Mouse (Mus musculus): ENCODE measurements at regions not wholly inside any gene's neighbourhood (a gene's known extent, or its start where the extent isn't known, plus 50 kb on each side); places are given as distances from the start of the nearest gene placed in this dataset.
A peak's percentile ranks its signal among the peaks of the same experiment; 100 is the strongest.
"Not testable (repeated sequence)": the region's sequence is repeated elsewhere in the genome, so short reads cannot be mapped to it uniquely, and the experiment has no call there.

DNA sequence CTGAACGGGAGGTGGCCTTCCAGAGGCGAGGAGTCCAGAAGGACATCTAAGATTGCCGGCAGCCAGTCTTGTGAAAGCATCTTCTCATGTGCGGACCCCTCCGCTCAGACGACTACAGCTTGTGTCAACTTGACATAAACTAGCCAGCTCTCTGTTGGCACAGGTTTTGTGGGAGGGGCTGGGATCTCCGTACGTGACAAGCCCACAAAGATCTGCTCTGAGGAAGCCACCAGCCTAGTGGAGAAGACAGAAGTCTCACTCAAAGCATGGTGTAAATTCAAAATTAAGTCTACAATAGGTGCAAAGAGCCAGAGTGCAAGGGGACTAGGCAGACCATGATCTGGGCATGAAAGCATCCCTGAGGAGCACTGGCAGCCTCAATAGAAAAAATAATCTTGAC is 128.4 kb upstream of the Slc38a2 start:
- DNase-seq (ENCODE audit: low read depth, low spot score), result no peak

DNA sequence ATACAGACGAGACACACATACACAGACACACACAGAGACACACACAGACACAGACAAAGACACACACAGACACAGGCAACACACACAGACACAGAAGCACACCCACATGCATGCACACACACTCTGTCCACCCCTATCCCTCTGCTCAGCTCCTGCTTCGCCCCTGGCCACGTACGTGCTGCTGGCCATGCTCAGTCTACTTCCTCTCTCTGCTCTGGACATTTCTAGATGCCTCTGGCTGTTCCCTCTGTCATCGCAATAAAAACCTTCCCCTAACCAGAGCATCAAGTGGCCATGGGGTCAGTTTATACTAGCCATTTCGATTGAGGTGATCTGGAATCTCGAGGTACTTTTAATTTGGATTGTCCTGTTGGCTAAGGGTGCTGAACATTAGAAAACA is 118.9 kb upstream of the Slc38a2 start:
- DNase-seq (ENCODE audit: low read depth, low spot score), result peak; percentile 10

DNA sequence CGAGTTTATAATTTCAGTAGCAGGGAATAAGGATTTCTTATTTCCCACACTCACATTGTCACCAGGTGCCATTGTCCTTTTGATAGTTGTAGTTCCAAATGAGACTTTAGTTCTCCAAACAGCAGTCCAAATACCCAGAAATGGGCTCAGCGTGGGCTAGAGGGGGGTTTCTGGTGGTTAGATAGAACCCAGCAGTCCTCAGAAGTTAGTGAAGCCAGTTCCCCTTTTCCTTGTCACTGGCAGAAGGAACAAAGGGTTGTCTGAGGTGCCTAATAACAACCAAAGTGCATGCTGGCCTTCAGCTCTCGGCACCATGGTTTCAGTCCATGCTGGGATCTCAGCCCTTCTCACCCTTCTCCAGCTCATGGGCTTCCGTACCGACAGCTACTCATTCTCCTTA is 118.1 kb upstream of the Slc38a2 start:
- no peak for DNase-seq (ENCODE audit: low read depth, low spot score)

DNA sequence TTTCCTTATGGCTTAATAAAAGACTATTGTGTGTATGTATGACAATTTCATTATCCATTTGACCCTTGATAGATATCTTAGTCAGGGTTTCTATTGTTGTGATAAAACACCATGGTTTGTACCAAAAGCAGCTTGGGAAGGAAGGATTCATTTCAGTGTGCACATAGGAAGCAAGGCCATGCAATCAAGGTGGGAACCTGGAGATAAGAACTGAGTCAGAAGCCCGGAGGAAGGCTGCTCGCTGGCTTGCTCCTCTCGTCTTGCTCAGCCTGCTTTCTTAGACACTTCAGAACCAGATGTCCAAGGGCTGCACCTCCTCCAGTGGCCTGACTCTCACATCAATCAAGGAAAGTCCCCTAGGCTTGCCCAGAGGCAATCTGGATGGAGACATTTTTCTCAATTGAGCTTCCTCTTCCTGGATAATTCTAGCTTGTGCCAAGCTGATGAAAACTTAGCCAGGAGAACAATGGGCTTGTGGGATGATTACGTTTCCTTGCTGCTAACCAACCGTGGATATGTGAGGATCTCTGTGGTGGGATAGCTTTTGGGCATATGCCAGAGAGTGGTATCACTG is 117.6 kb upstream of the Slc38a2 start:
- no peak for DNase-seq (ENCODE audit: low read depth, low spot score)

DNA sequence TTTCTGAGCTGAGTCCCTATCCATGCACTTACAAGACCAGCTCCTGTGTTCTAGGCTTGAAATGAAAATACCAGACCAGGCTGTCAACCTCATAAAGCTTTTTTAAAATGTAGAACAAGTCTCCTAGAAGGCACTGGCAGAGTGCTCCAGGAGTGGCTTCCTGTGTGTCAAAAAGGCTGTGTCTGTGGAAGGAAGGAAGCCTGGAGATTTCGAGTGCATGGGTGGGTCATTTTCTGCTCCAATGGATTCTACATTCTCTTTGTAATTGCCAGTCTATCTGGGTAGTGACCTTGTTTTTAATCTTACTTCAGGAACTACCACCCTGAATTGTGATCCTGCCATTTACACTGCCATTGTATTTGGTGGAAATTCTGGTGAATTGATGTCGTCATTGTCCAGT is 113.9 kb upstream of the Slc38a2 start:
- no peak for DNase-seq (ENCODE audit: low read depth, low spot score)

DNA sequence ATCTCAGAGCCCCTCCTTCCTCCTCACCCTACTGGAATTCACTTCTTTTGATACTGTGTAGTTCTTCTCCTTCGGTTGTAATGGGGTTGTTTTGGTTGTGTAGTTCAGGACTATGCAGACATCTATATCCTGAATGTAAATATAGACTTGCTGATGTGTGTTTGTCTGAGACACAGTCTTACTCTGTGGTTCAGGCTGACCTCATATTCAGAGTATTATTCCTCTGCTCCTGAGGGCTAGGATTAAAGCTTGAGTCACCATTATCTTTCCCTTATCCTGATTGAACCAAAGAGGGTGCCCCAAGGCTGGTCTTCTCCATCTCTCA is 103.2 kb upstream of the Slc38a2 start:
- DNase-seq (ENCODE audit: low read depth, low spot score), result no peak

DNA sequence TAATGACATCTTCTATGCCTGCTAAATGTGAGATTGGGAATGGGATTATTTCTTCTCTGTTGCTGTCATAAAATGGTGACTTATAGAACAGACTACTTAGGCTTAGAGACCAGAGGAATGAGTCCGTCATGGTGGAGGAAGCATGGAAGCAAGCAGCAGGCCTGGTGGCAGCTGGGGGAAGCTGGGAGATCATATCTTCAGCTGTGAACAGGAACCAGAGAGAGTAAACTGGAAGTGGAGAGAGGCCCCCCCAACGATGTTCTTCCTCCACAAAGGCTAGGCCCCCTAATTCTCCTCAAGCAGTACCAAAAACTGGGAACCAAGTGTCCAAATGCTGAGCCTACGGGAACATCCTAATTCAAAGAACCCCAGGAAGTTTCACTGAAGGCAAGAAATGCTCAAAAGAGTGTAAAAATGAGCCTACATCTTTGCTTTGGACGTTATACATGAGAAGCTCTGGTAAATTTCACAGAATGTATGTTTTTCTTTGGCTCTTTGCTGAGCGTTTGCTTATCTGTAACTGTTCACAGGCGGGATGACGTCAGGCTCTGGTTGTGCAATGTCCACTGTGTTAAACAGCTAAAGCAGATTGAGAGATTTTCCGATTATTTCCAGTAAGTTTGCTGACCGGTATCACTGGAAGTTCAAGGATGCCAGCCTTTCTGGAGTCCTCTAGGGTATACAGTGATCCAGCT is 102.7 kb upstream of the Slc38a2 start:
- no peak for DNase-seq (ENCODE audit: low read depth, low spot score)

DNA sequence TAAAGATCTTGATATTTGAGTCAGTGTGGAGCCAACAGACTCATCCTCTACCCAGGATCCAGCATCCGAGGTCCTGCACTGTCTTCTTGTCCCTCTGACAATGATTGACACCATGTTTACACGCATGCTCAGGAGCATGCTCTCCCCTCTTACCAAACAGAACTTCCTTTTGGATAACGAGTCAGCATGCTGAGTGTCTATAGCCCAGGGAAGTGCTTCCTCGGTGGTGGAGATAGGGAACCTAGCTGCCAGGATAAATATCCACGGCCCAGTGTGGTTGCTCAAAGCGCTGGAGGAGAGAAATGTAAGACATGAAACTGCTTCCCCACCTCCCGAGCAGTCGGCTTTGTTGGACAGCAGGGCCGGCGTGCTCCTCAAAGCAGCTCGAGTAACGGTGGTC is 99.7 kb upstream of the Slc38a2 start:
- DNase-seq (ENCODE audit: low read depth, low spot score), result no peak

DNA sequence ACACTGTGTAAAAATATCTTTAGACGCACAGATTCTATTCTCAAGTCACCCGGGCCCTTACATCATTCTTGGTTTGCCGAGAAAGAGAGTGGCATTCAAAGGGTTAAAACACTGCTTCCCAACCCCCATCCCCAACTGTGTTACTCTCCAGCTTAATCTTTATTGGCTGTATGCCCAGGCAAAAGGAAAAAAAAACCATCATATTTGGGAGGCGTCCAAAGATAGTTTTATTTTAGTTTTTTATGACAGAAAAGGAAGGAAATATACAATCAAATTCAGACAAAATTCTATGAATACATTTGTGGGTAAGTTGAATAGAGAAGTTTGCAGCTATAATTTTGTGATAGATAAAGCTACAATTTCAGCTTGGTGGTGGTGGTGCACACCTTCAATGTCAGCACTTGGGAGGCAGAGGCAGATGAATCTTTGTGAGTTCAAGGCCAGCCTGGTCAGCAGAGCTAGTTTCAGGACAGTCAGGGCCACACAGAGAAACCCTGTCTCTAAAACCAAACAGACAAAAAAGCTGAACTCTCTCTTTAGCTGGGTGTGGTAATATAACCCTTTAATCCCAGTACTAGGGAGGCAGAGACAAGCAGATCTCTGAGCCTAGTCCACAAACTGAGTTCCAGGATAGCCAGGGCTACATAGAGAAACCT is 98.2 kb upstream of the Slc38a2 start:
- no peak for DNase-seq (ENCODE audit: low read depth, low spot score)

DNA sequence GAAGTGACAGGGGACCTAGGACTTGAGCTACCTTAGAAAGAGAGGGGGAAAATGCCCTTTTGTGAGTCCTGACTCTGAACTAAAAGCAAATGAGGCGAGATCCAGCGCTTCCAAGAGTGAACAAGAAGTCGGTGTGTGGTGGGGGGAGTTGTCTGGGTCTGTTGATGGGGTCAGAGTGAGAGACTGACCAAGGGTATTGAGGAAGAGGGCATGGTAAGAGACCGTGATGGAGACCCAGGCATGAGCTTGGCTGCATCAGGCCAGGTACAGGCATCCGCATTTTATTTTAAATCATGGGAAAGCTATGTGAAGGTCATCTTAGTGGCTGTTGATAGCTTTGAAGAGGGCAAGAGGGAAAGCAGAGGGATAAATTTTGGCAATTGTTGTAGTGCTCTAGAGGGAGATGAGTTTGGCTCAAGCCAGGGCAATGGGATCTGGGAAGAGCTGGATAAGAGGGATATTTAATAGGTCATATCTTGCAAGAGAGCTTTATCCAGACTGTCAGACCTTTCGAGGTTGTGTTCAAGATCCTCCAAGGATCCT is 94.7 kb upstream of the Slc38a2 start:
- DNase-seq (ENCODE audit: low read depth, low spot score), result no peak

DNA sequence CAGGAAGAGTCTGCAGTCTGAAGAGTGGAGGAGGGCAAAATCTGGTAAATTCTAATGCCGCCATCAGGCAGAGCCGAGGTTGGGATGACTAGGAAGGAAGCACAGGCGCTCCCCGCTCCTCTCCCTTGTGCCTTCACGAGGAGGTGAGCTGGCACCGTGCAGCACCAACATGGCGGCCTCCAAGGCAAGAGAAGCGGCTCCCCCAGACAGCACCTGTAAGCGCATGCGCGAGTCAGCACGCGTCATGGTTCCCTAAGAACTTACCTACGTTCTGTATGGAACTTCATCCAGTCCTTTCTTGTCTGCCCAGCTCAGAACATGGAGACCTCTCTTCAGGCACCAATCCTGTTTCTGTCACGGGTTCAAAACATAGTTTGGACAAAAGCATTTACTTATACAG is 93.7 kb upstream of the Slc38a2 start:
- no peak for DNase-seq (ENCODE audit: low read depth, low spot score)

DNA sequence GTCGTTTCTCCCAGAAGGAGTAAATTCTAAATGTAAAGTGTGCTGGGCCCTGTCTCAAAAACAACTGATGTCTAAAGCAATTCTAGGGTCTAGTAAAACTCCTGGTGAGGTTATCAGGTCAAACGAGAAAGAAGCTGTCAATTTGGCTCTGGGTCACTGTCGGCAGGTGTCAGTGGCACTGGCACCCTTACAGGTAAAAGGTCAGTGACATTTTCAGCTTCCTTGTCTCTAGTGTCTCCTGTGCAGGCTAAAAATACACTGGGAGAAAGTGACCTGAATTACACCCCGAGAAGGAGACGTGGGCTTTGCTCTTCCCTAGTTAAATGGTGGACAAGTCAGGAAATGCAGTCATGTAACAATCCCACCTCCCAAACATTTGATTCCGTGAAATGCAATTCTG is 91.8 kb upstream of the Slc38a2 start:
- no peak for DNase-seq (ENCODE audit: low read depth, low spot score)

DNA sequence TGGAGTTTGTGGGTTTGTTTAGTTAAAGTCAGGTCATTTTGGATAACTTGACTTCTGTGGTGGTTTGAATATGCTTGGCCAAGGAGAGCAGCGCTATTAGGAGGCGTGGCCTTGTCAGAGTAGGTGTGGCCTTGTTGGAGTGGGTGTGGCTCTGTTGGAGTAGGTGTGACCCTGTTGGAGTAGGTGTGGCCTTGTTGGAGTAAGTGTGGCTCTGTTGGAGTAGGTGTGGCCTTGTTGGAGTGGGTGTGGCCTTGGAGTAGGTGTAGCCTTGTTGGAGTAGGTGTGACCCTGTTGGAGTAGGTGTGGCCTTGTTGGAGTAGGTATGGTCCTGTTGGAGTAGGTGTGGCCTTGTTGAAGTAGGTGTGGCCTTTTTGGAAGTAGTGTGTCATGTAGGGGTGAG is 88.4 kb upstream of the Slc38a2 start:
- not testable (repeated sequence) for DNase-seq (ENCODE audit: low read depth, low spot score)

DNA sequence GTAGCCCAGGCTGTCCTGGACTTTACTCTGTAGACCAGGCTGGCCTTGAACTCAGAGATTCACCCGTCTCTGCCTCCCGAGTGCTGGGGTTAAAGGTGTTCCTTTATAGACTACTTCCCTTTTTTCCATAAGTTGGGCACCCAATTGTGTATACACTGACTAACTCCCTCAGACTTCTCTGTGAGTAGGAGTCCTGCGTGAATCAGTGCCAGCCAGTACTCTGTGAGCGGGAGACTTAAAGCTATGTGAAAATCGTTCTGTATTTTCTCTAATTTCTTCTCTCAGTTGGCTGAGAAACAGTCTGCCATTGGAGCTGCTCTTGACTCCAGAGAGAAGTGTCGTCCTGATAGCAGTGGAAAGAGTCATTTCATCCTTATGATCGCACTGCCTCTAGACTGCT is 85.0 kb upstream of the Slc38a2 start:
- no peak for DNase-seq (ENCODE audit: low read depth, low spot score)

DNA sequence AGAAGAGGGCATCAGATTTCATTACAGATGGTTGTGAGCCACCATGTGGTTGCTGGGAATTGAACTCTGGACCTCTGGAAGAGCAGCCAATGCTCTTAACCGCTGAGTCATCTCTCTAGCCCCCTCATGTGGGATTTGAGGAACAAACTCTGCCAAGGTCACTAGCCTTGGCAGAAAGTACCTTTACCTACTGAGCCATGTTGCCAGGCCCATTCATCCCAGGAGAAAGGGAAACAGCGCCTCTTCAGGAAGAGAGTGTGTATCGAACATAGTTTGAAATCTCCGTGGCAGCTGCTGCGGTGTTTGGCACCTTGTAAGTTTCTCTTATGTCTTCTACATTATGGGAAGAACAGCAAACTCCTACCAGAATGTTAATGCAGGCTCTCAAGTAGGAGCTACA is 82.0 kb upstream of the Slc38a2 start:
- DNase-seq (ENCODE audit: low read depth, low spot score), result no peak

DNA sequence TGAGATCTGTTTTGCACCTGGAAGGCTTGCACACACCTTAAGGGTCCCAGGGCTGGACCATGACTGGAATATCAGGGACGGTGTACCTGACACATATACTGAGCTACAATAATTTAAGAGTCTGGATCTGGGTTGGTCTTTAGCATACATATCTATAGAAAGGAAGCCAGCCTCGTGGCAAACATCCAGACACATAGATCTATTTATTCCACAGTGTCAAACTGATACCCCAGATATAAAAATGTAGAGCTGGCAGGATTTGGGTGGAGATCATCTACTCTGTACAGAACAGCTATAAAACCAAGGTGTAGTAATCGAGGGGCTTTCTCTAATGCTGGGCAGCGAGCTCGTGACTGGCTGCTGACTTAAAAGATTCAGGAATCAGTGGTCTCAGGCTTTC is 81.1 kb upstream of the Slc38a2 start:
- DNase-seq (ENCODE audit: low read depth, low spot score), result no peak

DNA sequence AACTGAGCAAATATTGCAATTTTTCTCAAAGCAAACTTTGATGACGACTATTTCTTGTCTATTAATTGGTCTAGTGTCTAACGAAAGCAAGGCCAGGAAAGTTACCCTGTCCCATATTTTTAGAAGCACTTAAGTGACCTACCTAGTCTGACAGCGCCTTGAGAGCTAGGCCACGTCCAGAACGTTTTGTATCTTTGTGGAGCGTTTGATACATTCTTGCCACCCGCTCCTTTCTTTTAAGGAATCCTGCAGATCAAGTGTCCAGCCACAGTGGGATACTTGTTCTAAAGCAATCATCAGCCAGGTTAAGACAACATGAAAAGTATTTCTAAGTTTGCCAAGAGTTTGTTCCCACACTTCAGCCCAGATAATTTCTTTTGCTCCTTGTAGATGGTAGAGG is 79.8 kb upstream of the Slc38a2 start:
- DNase-seq (ENCODE audit: low read depth, low spot score), result no peak

DNA sequence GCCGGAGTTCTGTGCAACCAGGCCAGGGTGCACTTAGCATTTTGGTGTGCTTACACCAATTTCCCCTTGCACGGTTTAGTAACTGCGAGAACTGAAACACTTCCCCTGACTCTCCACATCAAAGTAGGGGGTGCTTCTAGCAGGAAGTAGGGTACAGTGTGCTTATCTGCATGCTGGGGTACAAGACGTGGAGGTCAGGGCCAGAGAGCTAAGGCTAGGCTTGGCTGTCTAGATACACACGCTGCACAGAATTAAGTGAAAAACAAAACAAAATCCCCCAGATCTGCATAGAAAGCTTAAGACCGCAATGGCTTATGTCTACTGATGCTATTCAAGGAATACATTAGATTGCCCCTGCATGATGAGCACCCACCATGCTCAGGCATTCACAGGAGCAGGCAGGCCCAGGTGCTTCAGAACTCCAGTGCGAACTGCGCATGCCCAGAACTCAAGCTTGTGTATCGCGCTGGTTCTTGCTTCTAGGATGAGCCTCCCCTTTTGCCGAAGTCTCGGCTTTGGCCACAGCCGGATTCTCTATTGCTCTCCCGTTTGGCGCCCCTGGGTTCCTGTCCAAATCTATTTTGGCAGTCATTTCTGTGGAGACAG is 78.9 kb upstream of the Slc38a2 start:
- DNase-seq (ENCODE audit: low read depth, low spot score), result peak; percentile 85

DNA sequence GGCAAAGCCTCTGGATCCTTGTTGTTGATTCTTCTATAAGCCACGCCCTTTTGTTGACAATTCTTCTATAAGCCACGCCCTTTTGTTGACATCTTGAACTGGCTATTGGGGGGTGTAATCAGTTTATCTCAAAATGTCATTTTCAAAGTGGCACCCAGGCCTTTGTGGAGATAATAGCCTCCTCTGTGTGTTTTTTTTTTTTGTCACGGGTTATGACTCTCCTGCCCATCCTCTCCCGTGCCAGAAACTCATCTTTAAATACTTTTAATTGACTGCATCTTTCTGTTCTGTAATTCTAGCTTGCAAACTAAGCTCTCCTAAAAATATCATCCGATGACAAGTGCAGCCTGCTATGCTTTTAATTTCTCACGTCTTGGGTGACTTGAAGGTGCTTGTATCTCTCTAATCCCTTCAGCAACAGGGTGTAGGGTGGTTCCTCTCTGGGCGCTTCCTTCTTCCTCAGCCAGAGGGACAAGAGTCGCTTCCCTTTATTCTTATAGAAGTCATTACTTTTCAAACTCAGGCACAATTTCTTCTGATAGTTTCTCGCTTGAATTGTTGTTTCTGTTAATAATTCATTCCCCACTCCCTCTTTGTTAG is 77.0 kb upstream of the Slc38a2 start:
- peak; percentile 52 for DNase-seq (ENCODE audit: low read depth, low spot score)

DNA sequence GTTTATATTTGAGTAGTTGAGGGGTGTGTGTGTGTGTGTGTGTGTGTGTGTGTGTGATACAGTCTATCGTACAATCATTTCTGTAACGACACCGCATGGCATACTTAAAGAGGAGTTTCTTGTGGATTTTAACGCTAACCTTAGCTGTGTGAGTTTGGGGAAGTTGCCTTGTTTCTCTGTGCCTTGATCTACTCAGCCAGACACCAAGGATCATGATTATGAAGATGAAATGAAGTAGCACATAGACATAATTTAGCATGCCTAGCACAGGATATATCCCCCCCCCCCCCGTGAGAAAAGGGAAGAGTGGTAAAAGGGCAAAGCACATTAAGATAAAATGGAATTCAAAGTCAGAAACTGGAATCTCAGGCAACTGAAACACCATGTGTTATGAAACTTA is 75.6 kb upstream of the Slc38a2 start:
- no peak for DNase-seq (ENCODE audit: low read depth, low spot score)

DNA sequence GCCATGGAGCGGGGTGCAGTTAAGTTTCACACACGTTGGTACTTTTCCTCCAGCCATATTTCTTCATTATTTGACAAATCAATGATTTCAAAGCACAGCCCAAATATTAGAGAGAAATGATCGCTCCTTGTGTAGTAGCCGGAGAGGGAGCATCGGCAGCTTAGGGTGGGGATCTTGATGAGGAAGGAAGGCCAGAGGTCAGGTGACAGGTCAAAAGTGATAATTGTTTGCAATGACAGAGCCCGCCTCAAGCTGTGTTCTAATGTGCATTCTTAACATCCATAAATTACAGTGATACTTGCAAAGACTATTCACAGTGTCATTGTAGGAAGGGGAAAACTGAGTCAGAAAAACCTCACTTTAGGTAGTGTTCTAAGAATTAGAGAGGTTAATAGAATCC is 75.1 kb upstream of the Slc38a2 start:
- DNase-seq (ENCODE audit: low read depth, low spot score), result no peak

DNA sequence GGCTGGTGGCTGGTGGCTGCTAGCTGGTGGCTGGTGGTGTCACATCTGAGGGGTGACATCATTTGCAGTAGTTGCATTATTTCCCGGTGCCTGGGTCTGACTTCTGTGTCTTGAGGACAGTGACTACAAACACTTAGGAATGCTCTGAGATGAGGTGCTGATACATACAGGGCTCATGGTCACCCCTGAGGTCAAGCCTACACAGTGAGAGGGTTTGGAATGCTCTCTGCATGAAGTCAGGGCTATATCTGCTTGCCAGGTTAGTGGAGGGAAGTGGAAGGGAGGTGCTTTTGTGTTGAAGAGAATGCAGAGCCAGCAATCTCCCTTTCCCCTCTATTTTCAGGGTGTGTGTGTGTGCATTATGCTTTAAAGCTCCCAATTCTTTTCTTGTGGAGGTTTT is 74.1 kb upstream of the Slc38a2 start:
- no peak for DNase-seq (ENCODE audit: low read depth, low spot score)

All from A20 (cell line).